Mouse (Mus musculus) splenic B cell, adult 2 months (primary cell): ENCODE data around the gene B230219D22Rik.

Experiments
- DNase-seq: peaks from one replicate; pipeline ENCODE4 v3.0.0-alpha.2; 2011; ENCODE audit warnings: low read depth, low spot score
- H3K27me3 ChIP-seq: 2 replicates; pipeline ENCODE4 v1.6.1; 2012; ENCODE audit warnings: mild to moderate bottlenecking, low read length, moderate library complexity, mixed read lengths; ENCODE audit not compliant: control insufficient read depth, poor library complexity, insufficient read depth, severe bottlenecking
- H3K36me3 ChIP-seq: 2 replicates; pipeline ENCODE4 v1.6.1; 2012; ENCODE audit warnings: mild to moderate bottlenecking, low read length, moderate library complexity, mixed read lengths; ENCODE audit not compliant: control insufficient read depth, poor library complexity, insufficient read depth, severe bottlenecking

Gene B230219D22Rik

GRCm38 (mm10) chr13:55712846-55713245 lies 19.9 kb downstream of the B230219D22Rik start:
- no peak for DNase-seq

GRCm38 (mm10) chr13:55714501-55715166 lies 21.7 kb downstream of the B230219D22Rik start, which contains the start of gene Txndc15:
Gene Txndc15, plus strand, starts transcription at chr13:55714650.
- DNase-seq, result peak; percentile 84
- Histone ChIP-seq H3K36me3 (no peaks in the 10 kb centered on the region), H3K27me3 (no peaks in the 10 kb centered on the region)

More at GRCm38 (mm10) chr13:55712846-55713245, 19.9 kb downstream of the B230219D22Rik start:
- no peaks in the 10 kb centered on the region for H3K27me3 ChIP-seq
- H3K36me3 ChIP-seq, result no peaks in the 10 kb centered on the region

- DNase-seq, result no peak
- Histone ChIP-seq H3K27me3 (no peaks in the 10 kb centered on the region), H3K36me3 (peaks cover 3% of the 10 kb centered on the region; the same call in 1 of the 2 replicates)
Measured at GRCm38 (mm10) chr13:55715167-55715512, 22.2 kb downstream of the B230219D22Rik start.

- Histone ChIP-seq H3K36me3 (peaks cover 3% of the 10 kb centered on the region; the same call in 1 of the 2 replicates), H3K27me3 (no peaks in the 10 kb centered on the region)
- no peak for DNase-seq
Measured at GRCm38 (mm10) chr13:55715908-55716510, 23.1 kb downstream of the B230219D22Rik start.

GRCm38 (mm10) chr13:55721516-55721915 lies 28.6 kb downstream of the B230219D22Rik start:
- H3K36me3 ChIP-seq, result peaks cover 3% of the 10 kb centered on the region; the same call in 1 of the 2 replicates
- no peaks in the 10 kb centered on the region for H3K27me3 ChIP-seq
- DNase-seq, result no peak

- Histone ChIP-seq H3K27me3 (no peaks in the 10 kb centered on the region), H3K36me3 (peaks cover 3% of the 10 kb centered on the region; the same call in 1 of the 2 replicates)
- DNase-seq, result no peak
Measured at GRCm38 (mm10) chr13:55721995-55722394, 29.1 kb downstream of the B230219D22Rik start.

- DNase-seq, result no peak
Measured at GRCm38 (mm10) chr13:55726598-55727119, 33.7 kb downstream of the B230219D22Rik start.

GRCm38 (mm10) chr13:55727120-55727838 lies 34.4 kb downstream of the B230219D22Rik start, which contains the start of gene Pcbd2:
Gene Pcbd2, plus strand, starts transcription at chr13:55727368.
- H3K27me3 ChIP-seq, result no peaks in the 10 kb centered on the region
- peak; percentile 86 for DNase-seq
- no peaks in the 10 kb centered on the region for H3K36me3 ChIP-seq

More at GRCm38 (mm10) chr13:55726598-55727119, 33.7 kb downstream of the B230219D22Rik start:
- Histone ChIP-seq H3K36me3 (no peaks in the 10 kb centered on the region), H3K27me3 (no peaks in the 10 kb centered on the region)

DNA sequence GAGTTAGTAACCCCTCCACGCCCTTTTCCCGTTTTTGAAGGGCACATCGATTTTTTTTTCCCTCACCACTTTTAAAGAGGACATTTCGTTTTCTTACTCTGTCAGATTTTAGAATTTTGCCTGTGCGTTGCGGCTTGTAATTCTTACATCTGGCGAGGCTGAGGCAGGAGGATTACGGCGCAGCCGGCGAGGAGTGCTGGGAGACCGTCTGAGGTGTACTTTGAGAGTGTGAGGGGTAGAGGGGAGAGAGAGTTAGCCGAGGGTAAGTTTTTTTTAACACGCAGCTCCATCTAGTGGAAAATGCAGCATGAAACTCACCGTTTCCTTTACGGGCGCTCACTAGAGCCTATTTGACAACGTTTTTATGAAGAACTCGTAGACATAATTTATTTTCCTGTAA lies 34.9 kb downstream of the B230219D22Rik start:
- peak; percentile 85 for DNase-seq
- H3K27me3 ChIP-seq, result no peaks in the 10 kb centered on the region
- no peaks in the 10 kb centered on the region for H3K36me3 ChIP-seq

DNA sequence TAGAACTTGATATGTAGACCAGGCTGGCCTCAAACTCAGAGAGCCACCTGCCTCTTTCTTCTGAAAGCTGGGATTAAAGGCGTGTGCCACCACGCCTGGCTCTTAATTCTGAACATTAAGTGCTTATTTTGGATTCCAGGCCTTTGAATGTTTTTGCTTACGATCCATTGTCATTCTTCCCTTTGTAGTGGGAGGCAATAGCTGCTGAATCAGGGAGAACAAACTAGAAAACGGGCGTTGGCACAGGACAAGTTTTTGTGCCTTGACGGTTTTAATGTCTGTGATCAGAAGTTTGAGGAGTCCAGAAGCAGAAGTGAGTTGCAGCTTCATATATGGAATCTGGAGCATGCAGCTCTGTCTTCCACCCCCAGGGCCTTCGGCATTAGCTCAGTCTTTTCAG lies 37.8 kb downstream of the B230219D22Rik start:
- DNase-seq, result no peak

GRCm38 (mm10) chr13:55732121-55732520 lies 39.2 kb downstream of the B230219D22Rik start:
- DNase-seq, result no peak
- Histone ChIP-seq H3K36me3 (peaks cover 3% of the 10 kb centered on the region; the same call in 1 of the 2 replicates), H3K27me3 (no peaks in the 10 kb centered on the region)

More for the DNA sequence above, 37.8 kb downstream of the B230219D22Rik start:
- H3K36me3 ChIP-seq, result peaks cover 3% of the 10 kb centered on the region; the same call in 1 of the 2 replicates
- H3K27me3 ChIP-seq, result no peaks in the 10 kb centered on the region

GRCm38 (mm10) chr13:55733628-55734502 lies 40.9 kb downstream of the B230219D22Rik start:
- peaks cover 3% of the 10 kb centered on the region; the same call in 1 of the 2 replicates for H3K36me3 ChIP-seq
- no peaks in the 10 kb centered on the region for H3K27me3 ChIP-seq
- no peak for DNase-seq

- no peaks in the 10 kb centered on the region for H3K27me3 ChIP-seq
Measured at GRCm38 (mm10) chr13:55737885-55738284, 45.0 kb downstream of the B230219D22Rik start.

GRCm38 (mm10) chr13:55742306-55742705 lies 49.4 kb downstream of the B230219D22Rik start:
- Histone ChIP-seq H3K36me3 (no peaks in the 10 kb centered on the region), H3K27me3 (no peaks in the 10 kb centered on the region)
- no peak for DNase-seq

More at GRCm38 (mm10) chr13:55737885-55738284, 45.0 kb downstream of the B230219D22Rik start:
- H3K36me3 ChIP-seq, result peaks cover 3% of the 10 kb centered on the region; the same call in 1 of the 2 replicates
- DNase-seq, result no peak
